Comparison of ENCODE assay signal across 1 mouse cellular context in the genomic region with DNA sequence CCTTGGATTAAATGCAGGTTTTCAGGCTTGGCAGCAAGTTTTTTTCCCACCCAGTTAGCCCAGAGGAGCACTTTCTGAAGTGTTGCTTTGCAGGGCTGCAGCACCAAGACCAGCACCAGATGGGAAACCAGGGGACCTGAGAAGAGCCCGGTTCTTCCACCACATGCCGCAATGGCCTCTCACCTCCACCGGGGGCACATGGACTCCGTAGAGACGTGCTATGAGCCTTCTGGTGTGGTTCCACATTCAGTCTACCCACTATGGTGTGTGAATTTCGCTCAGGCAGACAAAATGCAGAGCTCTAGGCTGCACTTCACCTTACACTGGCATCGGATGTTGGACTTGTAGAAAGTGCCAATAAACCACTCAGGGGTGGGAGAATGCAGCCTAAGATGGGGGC.
TF ChIP-seq lines count a peak whose summit lies in the region.

No protein-coding gene starts in this region.

TF ChIP-seq in MEL, 35 proteins besides CTCF, POLR2A, EP300 and RAD21:
- no peak for TF ChIP-seq MAZ (IDR thresholded peaks at IDR 0.05; ENCODE audit: low read depth, low read length)
- no peak for TF ChIP-seq ETS1 (IDR thresholded peaks at IDR 0.05; ENCODE audit: low read depth, low read length)
- TF ChIP-seq CHD1 (IDR thresholded peaks at IDR 0.05; ENCODE audit: low read depth, low read length) = no peak
- no peak for TF ChIP-seq MEF2A (IDR thresholded peaks at IDR 0.05; ENCODE audit: extremely low read depth, insufficient replicate concordance, low read depth, low read length, poor library complexity, severe bottlenecking)
- no peak for TF ChIP-seq USF1 (IDR thresholded peaks at IDR 0.05; ENCODE audit: low read depth, low read length)
- no peak for TF ChIP-seq TAL1 (IDR thresholded peaks at IDR 0.05; ENCODE audit: low read length)
- no peak for TF ChIP-seq SMC3 (IDR thresholded peaks at IDR 0.05; ENCODE audit: low read depth, low read length)
- no peak for TF ChIP-seq GABPA (IDR thresholded peaks at IDR 0.05; ENCODE audit: low read depth, low read length)
